Mouse (Mus musculus) forebrain, embryonic 12.5 days (tissue): ENCODE measurements at regions not wholly inside any gene's neighbourhood (a gene's known extent, or its start where the extent isn't known, plus 50 kb on each side); places are given as distances from the start of the nearest gene placed in this dataset.

Experiments
- ATAC-seq: fragments of 200-750 bp; cut with Nextera tagmentation; 2 replicates; pipeline ENCODE4 v1.8.0; 2017; ENCODE audit warnings: moderate TSS enrichment; ENCODE audit not compliant: low FRiP score
- H3K27ac ChIP-seq: fragments of 300-500 bp; sonication (generic); 2 replicates; pipeline ENCODE4 v1.5.1; 2016; ENCODE audit warnings: mild to moderate bottlenecking
- H3K27me3 ChIP-seq: fragments of 300-500 bp; sonication (generic); 2 replicates; pipeline ENCODE4 v1.6.1; 2016; ENCODE audit warnings: mild to moderate bottlenecking
- H3K36me3 ChIP-seq: fragments of 300-500 bp; sonication (generic); replicated peaks from 2 replicates; pipeline ENCODE4 v1.6.1; 2016; ENCODE audit warnings: mild to moderate bottlenecking
- H3K4me1 ChIP-seq: fragments of 300-500 bp; sonication (generic); 2 replicates; pipeline ENCODE4 v1.6.1; 2016
- H3K4me2 ChIP-seq: fragments of 300-500 bp; sonication (generic); 2 replicates; pipeline ENCODE4 v1.6.1; 2016; ENCODE audit warnings: mild to moderate bottlenecking, moderate library complexity
- H3K4me3 ChIP-seq: fragments of 300-500 bp; sonication (generic); replicated peaks from 2 replicates; pipeline ENCODE4 v1.5.1; 2016; ENCODE audit warnings: mild to moderate bottlenecking
- H3K9ac ChIP-seq: fragments of 300-500 bp; sonication (generic); 2 replicates; pipeline ENCODE4 v1.6.1; 2016; ENCODE audit warnings: mild to moderate bottlenecking
- H3K9me3 ChIP-seq: fragments of 300-500 bp; sonication (generic); 2 replicates; pipeline ENCODE4 v1.6.1; 2016
- WGBS: fragments of 180-500 bp; shearing (Covaris S2); methylation state at CpG from one replicate; pipeline ENCODE4 v1.1.7; 2016; 5-methylcytosine and 5-hydroxymethylcytosine counted together

DNA sequence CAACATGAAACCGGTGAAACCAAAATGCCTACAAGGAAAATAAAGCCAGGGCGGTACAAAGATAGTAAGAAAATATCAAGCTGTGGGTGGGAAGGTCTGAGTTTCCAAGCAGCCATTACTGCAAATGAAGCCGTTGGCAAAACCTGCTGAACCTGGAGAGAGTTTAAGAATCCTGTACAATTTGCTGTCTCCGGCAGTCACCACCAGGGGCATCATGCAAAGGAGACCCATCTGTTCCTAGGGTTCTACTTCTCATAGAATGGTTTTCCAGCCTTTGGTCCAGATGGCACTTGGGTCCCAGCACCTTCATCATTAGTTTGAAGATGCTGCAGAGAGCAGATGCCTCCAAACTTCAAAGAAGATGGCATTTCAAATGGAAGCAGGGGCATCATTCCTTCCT is 508.6 kb upstream of the Gm19410 start:
- Histone ChIP-seq H3K36me3 (no peaks in the 10 kb centered on the region), H3K27ac (no peak overlapping the region), H3K4me3 (no peak overlapping the region), H3K9ac (no peak overlapping the region), H3K9me3 (no peaks in the 10 kb centered on the region), H3K4me1 (no peaks in the 10 kb centered on the region), H3K4me2 (no peak overlapping the region), H3K27me3 (no peaks in the 10 kb centered on the region)
- no peak for ATAC-seq
- 62% methylated on average over 4 of the region's 4 CpGs for WGBS

DNA sequence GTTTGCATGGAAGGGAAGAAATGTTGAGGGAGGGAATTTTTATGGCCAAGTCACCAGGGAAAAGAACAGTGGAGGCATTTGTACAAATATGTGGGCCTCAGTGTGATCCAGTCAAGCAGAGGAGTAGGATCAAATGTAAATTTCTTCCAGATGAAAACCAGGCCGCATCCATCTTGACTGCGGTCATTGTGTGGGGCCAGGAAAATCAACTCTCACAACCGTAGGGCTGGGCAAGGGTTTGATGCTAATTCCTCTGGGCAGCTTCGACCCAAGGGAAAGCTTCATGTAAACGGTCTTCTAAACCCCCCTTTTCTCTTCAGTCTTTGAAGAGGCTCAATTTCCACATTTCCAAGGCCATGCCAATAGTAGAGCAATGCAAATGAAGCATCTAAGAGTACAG is 497.4 kb upstream of the Gm19410 start:
- no peaks in the 10 kb centered on the region for H3K36me3 ChIP-seq
- no peak for ATAC-seq
- WGBS: 83% methylated on average over 5 of the region's 5 CpGs

GRCm38 (mm10) chr8:35268986-35269385 is 496.6 kb upstream of the Gm19410 start:
- H3K27me3 ChIP-seq: no peaks in the 10 kb centered on the region
- H3K9ac ChIP-seq: no peak overlapping the region
- ATAC-seq: no peak
- no peaks in the 10 kb centered on the region for H3K4me1 ChIP-seq
- no peak overlapping the region for H3K4me3 ChIP-seq
- H3K4me2 ChIP-seq: no peak overlapping the region
- no peaks in the 10 kb centered on the region for H3K36me3 ChIP-seq
- no peak overlapping the region for H3K27ac ChIP-seq
- WGBS: 100% methylated on average over 2 of the region's 2 CpGs
- no peaks in the 10 kb centered on the region for H3K9me3 ChIP-seq

More for the DNA sequence above, 497.4 kb upstream of the Gm19410 start:
- no peak overlapping the region for H3K9ac ChIP-seq
- no peak overlapping the region for H3K4me3 ChIP-seq
- no peaks in the 10 kb centered on the region for H3K9me3 ChIP-seq
- no peak overlapping the region for H3K4me2 ChIP-seq
- H3K27ac ChIP-seq: no peak overlapping the region
- H3K27me3 ChIP-seq: no peaks in the 10 kb centered on the region
- no peaks in the 10 kb centered on the region for H3K4me1 ChIP-seq

GRCm38 (mm10) chr8:35275972-35276371 is 489.6 kb upstream of the Gm19410 start:
- Histone ChIP-seq H3K27me3 (no peaks in the 10 kb centered on the region), H3K4me1 (peaks cover 8% of the 10 kb centered on the region; the same call in 1 of the 2 replicates), H3K4me3 (no peak overlapping the region), H3K4me2 (no peak overlapping the region), H3K9me3 (no peaks in the 10 kb centered on the region), H3K9ac (no peak overlapping the region), H3K36me3 (no peaks in the 10 kb centered on the region), H3K27ac (peak overlapping the region; percentile 63; the same call in 1 of the 2 replicates)
- peak; percentile 41; the same call in 1 of the 2 replicates for ATAC-seq
- 28% methylated on average over 8 of the region's 8 CpGs for WGBS

GRCm38 (mm10) chr8:35276460-35276859 is 489.1 kb upstream of the Gm19410 start:
- no peaks in the 10 kb centered on the region for H3K36me3 ChIP-seq
- peak; percentile 55; the same call in 1 of the 2 replicates for ATAC-seq
- H3K9me3 ChIP-seq: no peaks in the 10 kb centered on the region
- no peak overlapping the region for H3K4me3 ChIP-seq
- no peak overlapping the region for H3K4me2 ChIP-seq
- no peaks in the 10 kb centered on the region for H3K27me3 ChIP-seq
- H3K4me1 ChIP-seq: peaks cover 8% of the 10 kb centered on the region; the same call in 1 of the 2 replicates
- peak overlapping the region; percentile 63 for H3K27ac ChIP-seq
- WGBS: 43% methylated on average over 7 of the region's 7 CpGs
- H3K9ac ChIP-seq: no peak overlapping the region

DNA sequence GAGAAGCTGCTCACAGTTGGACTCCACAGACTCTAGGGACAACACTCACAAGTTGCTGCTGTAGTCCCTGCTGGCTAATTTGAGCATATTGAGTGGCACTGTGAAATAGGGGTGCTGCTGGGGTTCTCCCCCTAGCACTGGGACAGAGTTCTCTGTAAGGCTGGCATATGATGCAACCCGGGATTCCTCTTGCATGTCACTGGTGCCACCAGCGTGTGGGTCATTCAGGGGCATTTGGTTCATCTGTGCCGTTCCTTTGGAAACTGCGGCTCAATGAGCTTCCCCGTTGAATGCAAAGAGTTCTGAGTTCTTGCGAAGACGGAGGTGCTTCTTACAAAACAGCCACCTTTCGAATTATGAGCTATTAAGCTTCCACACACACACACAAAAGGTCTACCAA is 486.6 kb upstream of the Gm19410 start:
- H3K27ac ChIP-seq: no peak overlapping the region
- 92% methylated on average over 8 of the region's 8 CpGs for WGBS

GRCm38 (mm10) chr8:35280741-35281140 is 484.8 kb upstream of the Gm19410 start:
- Histone ChIP-seq H3K36me3 (no peaks in the 10 kb centered on the region), H3K9ac (no peak overlapping the region), H3K4me3 (no peak overlapping the region), H3K9me3 (no peaks in the 10 kb centered on the region), H3K27me3 (no peaks in the 10 kb centered on the region), H3K27ac (no peak overlapping the region), H3K4me1 (peaks cover 8% of the 10 kb centered on the region; the same call in 1 of the 2 replicates), H3K4me2 (no peak overlapping the region)
- no peak for ATAC-seq
- WGBS: 91% methylated on average over 6 of the region's 6 CpGs

More for the DNA sequence above, 486.6 kb upstream of the Gm19410 start:
- Histone ChIP-seq H3K4me3 (no peak overlapping the region), H3K27me3 (no peaks in the 10 kb centered on the region), H3K9me3 (no peaks in the 10 kb centered on the region), H3K9ac (no peak overlapping the region), H3K4me1 (peaks cover 8% of the 10 kb centered on the region; the same call in 1 of the 2 replicates), H3K4me2 (no peak overlapping the region), H3K36me3 (no peaks in the 10 kb centered on the region)
- ATAC-seq: no peak

DNA sequence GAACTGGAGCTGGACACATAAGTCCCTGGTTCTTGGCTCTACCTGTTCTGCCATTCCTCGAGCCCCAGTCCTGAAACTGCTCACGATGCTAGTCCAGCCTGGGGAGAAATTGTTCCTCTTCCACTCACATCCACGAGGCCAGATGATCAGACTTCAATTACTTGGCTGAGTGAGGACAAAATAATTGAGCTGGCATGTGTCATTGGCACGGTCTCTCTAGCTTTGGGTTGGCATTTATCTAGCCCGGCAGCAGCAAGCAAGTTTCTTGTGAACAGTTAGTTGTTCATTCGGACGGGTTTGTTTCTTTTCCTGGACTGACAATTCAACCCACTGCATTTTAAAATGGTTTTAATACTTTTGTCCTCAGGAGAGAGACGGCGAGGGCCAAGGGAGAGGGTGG is 482.2 kb upstream of the Gm19410 start:
- no peak for ATAC-seq
- WGBS: 89% methylated on average over 9 of the region's 9 CpGs
- Histone ChIP-seq H3K4me1 (no peaks in the 10 kb centered on the region), H3K9me3 (no peaks in the 10 kb centered on the region), H3K4me2 (no peak overlapping the region), H3K36me3 (no peaks in the 10 kb centered on the region), H3K9ac (no peak overlapping the region), H3K27ac (no peak overlapping the region), H3K27me3 (no peaks in the 10 kb centered on the region), H3K4me3 (no peak overlapping the region)

DNA sequence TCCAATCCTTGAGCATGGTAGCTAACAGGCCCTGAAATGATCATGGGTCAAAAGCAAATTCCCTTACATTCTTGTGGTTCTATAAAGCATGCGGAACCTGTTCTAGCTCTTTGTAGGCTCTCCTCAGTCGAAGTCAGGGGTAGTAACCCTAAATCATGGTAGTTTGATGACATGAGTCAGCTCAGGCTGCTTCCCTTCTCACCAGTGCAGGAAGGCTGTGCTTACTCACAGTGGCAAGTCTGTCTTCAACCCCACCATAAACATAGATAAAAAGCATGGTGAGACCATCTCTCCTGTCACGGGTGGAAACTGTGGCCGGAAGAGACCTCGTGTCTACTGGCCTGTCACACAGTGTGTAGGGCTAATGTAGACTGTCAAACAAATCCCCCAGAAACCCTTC is 476.6 kb upstream of the Gm19410 start:
- Histone ChIP-seq H3K27ac (no peak overlapping the region), H3K4me1 (peaks cover 13% of the 10 kb centered on the region), H3K4me3 (no peak overlapping the region), H3K9ac (no peak overlapping the region), H3K36me3 (no peaks in the 10 kb centered on the region), H3K27me3 (no peaks in the 10 kb centered on the region), H3K4me2 (no peak overlapping the region), H3K9me3 (peaks cover 3% of the 10 kb centered on the region; the same call in 1 of the 2 replicates)
- ATAC-seq: no peak
- 73% methylated on average over 5 of the region's 5 CpGs for WGBS

GRCm38 (mm10) chr8:35289967-35290366 is 475.6 kb upstream of the Gm19410 start:
- Histone ChIP-seq H3K9me3 (peaks cover 3% of the 10 kb centered on the region; the same call in 1 of the 2 replicates), H3K4me1 (peaks cover 13% of the 10 kb centered on the region), H3K9ac (no peak overlapping the region), H3K27me3 (no peaks in the 10 kb centered on the region), H3K4me3 (no peak overlapping the region), H3K36me3 (no peaks in the 10 kb centered on the region), H3K27ac (no peak overlapping the region), H3K4me2 (no peak overlapping the region)
- WGBS: 84% methylated on average over 4 of the region's 4 CpGs
- ATAC-seq: no peak

- peaks cover 13% of the 10 kb centered on the region for H3K4me1 ChIP-seq
- 84% methylated on average over 14 of the region's 14 CpGs for WGBS
- H3K27ac ChIP-seq: no peak overlapping the region
- no peak overlapping the region for H3K4me3 ChIP-seq
- peaks cover 3% of the 10 kb centered on the region; the same call in 1 of the 2 replicates for H3K9me3 ChIP-seq
- peaks cover 5% of the 10 kb centered on the region; the same call in 1 of the 2 replicates for H3K27me3 ChIP-seq
- no peak for ATAC-seq
- H3K36me3 ChIP-seq: no peaks in the 10 kb centered on the region
- H3K9ac ChIP-seq: no peak overlapping the region
- no peak overlapping the region for H3K4me2 ChIP-seq
Observed at GRCm38 (mm10) chr8:35293437-35294126, 472.0 kb upstream of the Gm19410 start.

DNA sequence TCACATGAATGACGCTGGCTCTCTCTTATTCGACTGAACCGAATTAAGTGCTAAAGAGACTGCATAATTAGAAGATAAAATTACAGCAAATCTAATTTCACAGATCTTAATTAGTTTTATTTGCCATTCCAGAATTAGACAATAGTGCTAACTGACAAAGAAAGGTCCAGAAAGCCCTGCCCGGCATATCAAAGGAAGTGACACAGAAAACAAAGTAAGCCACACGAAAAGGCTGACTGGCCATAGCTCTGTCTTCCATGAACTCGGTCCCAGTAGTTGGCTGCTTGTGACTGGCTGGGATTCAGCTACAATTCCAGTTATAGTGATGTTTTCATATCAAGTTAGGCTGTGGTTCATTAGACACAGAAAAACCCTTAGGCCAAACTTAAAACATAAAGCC is 468.7 kb upstream of the Gm19410 start:
- ATAC-seq: no peak
- Histone ChIP-seq H3K9ac (no peak overlapping the region), H3K4me1 (peaks cover 8% of the 10 kb centered on the region; the same call in 1 of the 2 replicates), H3K9me3 (peaks cover 3% of the 10 kb centered on the region; the same call in 1 of the 2 replicates), H3K4me2 (no peak overlapping the region), H3K4me3 (no peak overlapping the region), H3K27me3 (peaks cover 5% of the 10 kb centered on the region; the same call in 1 of the 2 replicates), H3K36me3 (no peaks in the 10 kb centered on the region), H3K27ac (no peak overlapping the region)
- WGBS: 48% methylated on average over 6 of the region's 6 CpGs

- Histone ChIP-seq H3K27ac (no peak overlapping the region), H3K9ac (no peak overlapping the region), H3K4me2 (no peak overlapping the region), H3K4me1 (no peaks in the 10 kb centered on the region), H3K4me3 (no peak overlapping the region), H3K36me3 (no peaks in the 10 kb centered on the region), H3K27me3 (peaks cover 5% of the 10 kb centered on the region; the same call in 1 of the 2 replicates), H3K9me3 (peaks cover 1% of the 10 kb centered on the region; the same call in 1 of the 2 replicates)
- WGBS: 95% methylated on average over 9 of the region's 9 CpGs
- no peak for ATAC-seq
Observed at GRCm38 (mm10) chr8:35299088-35299487, 466.5 kb upstream of the Gm19410 start.
